Mouse (Mus musculus) ES-Bruce4 (cell line): ENCODE measurements at regions not wholly inside any gene's neighbourhood (a gene's known extent, or its start where the extent isn't known, plus 50 kb on each side); places are given as distances from the start of the nearest gene placed in this dataset.

Experiments
- CTCF ChIP-seq: IDR thresholded peaks from one replicate; pipeline ENCODE4 v1.8.1; 2011; ENCODE audit warnings: low read depth, low read length
- EP300 ChIP-seq: IDR thresholded peaks from 2 replicates; pipeline ENCODE4 v1.6.1; 2011; ENCODE audit warnings: low read depth, low read length; ENCODE audit not compliant: insufficient read depth
- POLR2A ChIP-seq: IDR thresholded peaks from one replicate; pipeline ENCODE4 v1.8.1; 2011; ENCODE audit warnings: low read length; ENCODE audit not compliant: insufficient read depth

DNA sequence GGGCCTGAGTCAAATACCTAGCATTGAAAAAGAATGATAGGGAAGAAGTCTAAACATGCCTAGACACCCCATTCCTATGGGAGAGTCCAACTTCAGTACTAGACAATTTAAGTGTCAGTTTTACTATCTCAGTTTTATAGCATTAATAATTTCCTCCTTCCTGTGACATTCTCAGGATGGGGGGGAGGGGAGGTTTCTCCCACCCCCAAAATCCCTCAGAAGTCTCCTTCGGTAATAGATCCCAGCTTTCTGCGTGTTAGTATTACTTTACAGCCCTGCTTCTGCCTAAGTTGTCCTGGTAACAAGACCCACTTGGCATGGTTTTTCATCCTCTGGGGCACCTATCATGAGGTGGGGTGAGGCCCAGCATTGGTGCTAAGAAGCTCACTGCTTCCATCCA, 202.9 kb upstream of the Dapk1 start:
- TF ChIP-seq CTCF (no peak), POLR2A (no peak), EP300 (no peak)
